Mouse (Mus musculus) liver, adult 2 months (tissue): ENCODE measurements around the gene Thada.

Experiments used
- CTCF ChIP-seq: fragments of 200-500 bp; IDR thresholded peaks from 2 replicates; pipeline ENCODE4 v1.5.1; 2011; ENCODE audit warnings: low read depth, low read length, control low read depth
- POLR2A ChIP-seq: fragments of 200-500 bp; IDR thresholded peaks from 2 replicates; pipeline ENCODE4 v1.6.1; 2011; ENCODE audit warnings: low read length, control low read depth; ENCODE audit not compliant: insufficient read depth; ENCODE audit errors: extremely low read depth

GRCm38 (mm10) chr17:84244182-84244920 lies 221.7 kb downstream of the Thada start:
- TF ChIP-seq CTCF, result no peak
- TF ChIP-seq POLR2A, result no peak
